Mouse (Mus musculus): Measurements from ENCODE around the gene Polr2a. TPM values are rescaled to one million over a fixed set of nuclear protein-coding genes. Genes with fewer than 3 reads are reported as not detected.

Gene Polr2a
- polyA plus RNA-seq, 1 experiment from 2014 or later = 10.9 TPM

GRCm38 (mm10) chr11:69763551-69763950 is 5.1 kb upstream of the Polr2a start:
- Histone ChIP-seq H3K4me3 (no peak overlapping the region), H3K9me3 (replicated peaks) (no peaks in the 10 kb centered on the region), H3K36me3 (no peaks in the 10 kb centered on the region), H3K4me2 (no peak overlapping the region), H3K27ac (no peak overlapping the region), H3K27me3 (no peaks in the 10 kb centered on the region), H3K4me1 (replicated peaks) (peaks cover 39% of the 10 kb centered on the region), H3K9ac (no peak overlapping the region)
- WGBS = 64% methylated on average over 7 of the region's 7 CpGs
- ATAC-seq (replicated peaks; ENCODE audit: insufficient number of reproducible peaks, insufficient read depth, low FRiP score, low read depth) = no peak

DNA sequence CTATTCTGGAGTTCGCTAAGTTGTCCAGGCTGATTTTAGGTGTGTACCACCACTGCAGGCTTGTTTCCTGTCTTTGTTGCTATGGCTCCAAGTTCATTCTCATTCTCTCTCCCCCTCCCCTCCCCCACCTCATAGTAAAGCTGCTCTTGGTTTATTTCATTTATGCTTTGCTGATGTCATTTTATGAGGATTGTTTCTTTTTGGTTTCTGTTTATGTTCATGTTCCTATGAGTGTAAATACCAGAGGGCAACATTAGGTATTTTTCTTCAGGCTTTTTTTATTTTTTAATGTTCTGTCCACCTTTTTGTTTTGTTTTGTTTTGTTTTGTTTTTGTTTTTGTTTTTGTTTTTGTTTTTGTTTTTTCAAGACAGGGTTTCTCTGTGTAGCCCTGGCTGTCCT is 3.4 kb upstream of the Polr2a start, which contains the start of gene Slc35g3:
Slc35g3 (minus strand) TSS at position 101 of the 400 bp plus-strand sequence.
- H3K9me3 ChIP-seq (replicated peaks) = no peaks in the 10 kb centered on the region
- no peak within 1 kb of the TSS for H3K27ac ChIP-seq
- peaks cover 31% of the 10 kb centered on the region for H3K4me1 ChIP-seq (replicated peaks)
- H3K4me3 ChIP-seq = no peak within 1 kb of the TSS
- H3K36me3 ChIP-seq = no peaks in the 10 kb centered on the region
- H3K4me2 ChIP-seq = no peak within 1 kb of the TSS
- WGBS = 53% methylated on average over 1 of the region's 1 CpGs
- ATAC-seq (replicated peaks; ENCODE audit: insufficient number of reproducible peaks, insufficient read depth, low FRiP score, low read depth) = no peak
- H3K27me3 ChIP-seq = no peaks in the 10 kb centered on the region
- no peak within 1 kb of the TSS for H3K9ac ChIP-seq

GRCm38 (mm10) chr11:69760901-69761200 is 2.4 kb upstream of the Polr2a start:
- H3K4me3 ChIP-seq = no peak overlapping the region
- no peak overlapping the region for H3K27ac ChIP-seq
- no peak overlapping the region for H3K4me2 ChIP-seq
- no peak for ATAC-seq (replicated peaks; ENCODE audit: insufficient number of reproducible peaks, insufficient read depth, low FRiP score, low read depth)
- H3K36me3 ChIP-seq = no peaks in the 10 kb centered on the region
- peaks cover 34% of the 10 kb centered on the region for H3K4me1 ChIP-seq (replicated peaks)
- H3K9me3 ChIP-seq (replicated peaks) = no peaks in the 10 kb centered on the region
- H3K27me3 ChIP-seq = no peaks in the 10 kb centered on the region
- WGBS = 94% methylated on average over 7 of the region's 7 CpGs
- no peak overlapping the region for H3K9ac ChIP-seq

DNA sequence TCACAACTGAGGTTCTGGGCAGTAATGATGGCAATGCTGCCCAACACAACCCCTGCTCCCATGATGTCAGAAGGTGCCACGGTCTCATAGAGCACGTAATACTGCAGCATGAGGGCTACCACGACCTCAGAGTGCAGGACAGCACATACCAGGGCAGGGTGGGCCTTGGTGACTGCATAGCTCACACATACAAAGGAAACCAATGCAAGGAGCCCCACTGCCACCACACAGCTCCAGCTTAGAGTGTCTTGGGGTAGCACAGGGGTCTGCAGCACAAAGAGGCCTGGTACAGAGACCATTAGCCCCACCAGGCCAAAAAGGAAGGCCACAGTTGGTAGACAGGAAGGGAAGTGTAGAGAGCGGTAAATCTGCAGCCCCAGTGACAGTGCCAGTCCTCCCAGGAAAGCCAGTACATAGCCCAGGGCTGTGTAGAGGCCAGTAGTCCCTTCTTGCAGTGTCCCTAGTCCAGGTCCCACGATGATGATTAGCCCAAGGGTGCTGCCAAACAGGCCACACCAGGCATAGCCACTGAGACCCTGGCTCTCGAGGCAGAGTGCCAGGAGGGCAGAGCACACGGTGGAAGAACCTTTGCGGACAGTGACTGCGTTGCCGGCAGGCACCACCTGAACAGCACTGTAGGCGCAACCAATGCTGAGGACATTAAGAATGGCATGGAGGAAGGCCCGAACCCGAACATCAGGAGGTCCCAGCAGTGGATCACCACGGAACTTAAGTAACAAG is 1.9 kb upstream of the Polr2a start:
- H3K36me3 ChIP-seq = no peaks in the 10 kb centered on the region
- ATAC-seq (replicated peaks; ENCODE audit: insufficient number of reproducible peaks, insufficient read depth, low FRiP score, low read depth) = no peak
- 0 out of 2 replicates have a peak overlapping the region, but pooled peaks have one; percentile 5 for H3K9ac ChIP-seq
- 82% methylated on average over 14 of the region's 14 CpGs for WGBS
- H3K27me3 ChIP-seq = no peaks in the 10 kb centered on the region
- peak overlapping the region; percentile 77 for H3K4me2 ChIP-seq
- peaks cover 36% of the 10 kb centered on the region for H3K4me1 ChIP-seq (replicated peaks)
- H3K27ac ChIP-seq = peak overlapping the region; percentile 96
- H3K4me3 ChIP-seq = peak overlapping the region; percentile 58; the same call in 1 of the 2 replicates
- no peaks in the 10 kb centered on the region for H3K9me3 ChIP-seq (replicated peaks)

GRCm38 (mm10) chr11:69758971-69759721 is 709 bp upstream of the Polr2a start:
- H3K27ac ChIP-seq = peak overlapping the region; percentile 96
- H3K27me3 ChIP-seq = no peaks in the 10 kb centered on the region
- H3K9ac ChIP-seq = peak overlapping the region; percentile 59
- ATAC-seq (replicated peaks; ENCODE audit: insufficient number of reproducible peaks, insufficient read depth, low FRiP score, low read depth) = peak; percentile 87
- peak overlapping the region; percentile 77 for H3K4me2 ChIP-seq
- H3K36me3 ChIP-seq = no peaks in the 10 kb centered on the region
- under 1% methylated on average over 37 of the region's 37 CpGs for WGBS
- peak overlapping the region; percentile 58 for H3K4me3 ChIP-seq
- no peaks in the 10 kb centered on the region for H3K9me3 ChIP-seq (replicated peaks)
- H3K4me1 ChIP-seq (replicated peaks) = peaks cover 41% of the 10 kb centered on the region

DNA sequence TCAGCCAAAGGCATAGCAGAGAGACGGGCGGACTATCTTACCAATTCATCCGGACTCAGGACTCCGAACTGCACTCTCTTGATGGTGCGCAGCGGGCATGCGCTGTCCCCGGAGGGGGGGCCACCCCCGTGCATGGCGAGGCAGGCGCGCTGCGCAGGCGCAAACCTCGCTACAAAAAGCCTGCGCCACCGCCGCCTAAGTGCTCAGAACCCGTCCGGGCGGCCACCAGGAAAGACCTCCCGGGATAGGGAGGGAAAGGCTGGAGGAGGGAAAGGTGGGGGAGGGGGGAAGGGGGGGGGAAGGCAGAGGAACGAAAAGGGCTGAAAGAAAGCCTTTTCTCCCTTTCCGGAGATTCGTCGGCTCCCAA is 364 bp downstream of the Polr2a start:
- peak overlapping the region; percentile 64 for H3K4me2 ChIP-seq
- H3K27ac ChIP-seq = peak overlapping the region; percentile 96
- H3K4me3 ChIP-seq = peak overlapping the region; percentile 58
- H3K36me3 ChIP-seq = no peaks in the 10 kb centered on the region
- H3K9ac ChIP-seq = peak overlapping the region; percentile 64
- WGBS = under 1% methylated on average over 26 of the region's 26 CpGs
- ATAC-seq (replicated peaks; ENCODE audit: insufficient number of reproducible peaks, insufficient read depth, low FRiP score, low read depth) = peak; percentile 87
- peaks cover 43% of the 10 kb centered on the region for H3K4me1 ChIP-seq (replicated peaks)
- no peaks in the 10 kb centered on the region for H3K9me3 ChIP-seq (replicated peaks)
- H3K27me3 ChIP-seq = no peaks in the 10 kb centered on the region

GRCm38 (mm10) chr11:69757303-69758089 is 941 bp downstream of the Polr2a start:
- Histone ChIP-seq H3K27me3 (no peaks in the 10 kb centered on the region), H3K27ac (peak overlapping the region; percentile 96), H3K9ac (peak overlapping the region; percentile 64), H3K36me3 (no peaks in the 10 kb centered on the region), H3K4me2 (peak overlapping the region; percentile 64), H3K4me1 (replicated peaks) (peaks cover 43% of the 10 kb centered on the region), H3K4me3 (peak overlapping the region; percentile 58), H3K9me3 (replicated peaks) (no peaks in the 10 kb centered on the region)
- 37% methylated on average over 9 of the region's 9 CpGs for WGBS
- no peak for ATAC-seq (replicated peaks; ENCODE audit: insufficient number of reproducible peaks, insufficient read depth, low FRiP score, low read depth)

- peaks cover 42% of the 10 kb centered on the region for H3K4me1 ChIP-seq (replicated peaks)
- no peaks in the 10 kb centered on the region for H3K36me3 ChIP-seq
- no peaks in the 10 kb centered on the region for H3K9me3 ChIP-seq (replicated peaks)
- no peak overlapping the region for H3K4me3 ChIP-seq
- H3K4me2 ChIP-seq = 0 out of 2 replicates have a peak overlapping the region, but pooled peaks have one; percentile 11
- H3K27ac ChIP-seq = no peak overlapping the region
- no peak overlapping the region for H3K9ac ChIP-seq
- no peaks in the 10 kb centered on the region for H3K27me3 ChIP-seq
- ATAC-seq (replicated peaks; ENCODE audit: insufficient number of reproducible peaks, insufficient read depth, low FRiP score, low read depth) = no peak
- WGBS = 54% methylated on average over 3 of the region's 3 CpGs
Measured at GRCm38 (mm10) chr11:69754701-69755100, 3.7 kb downstream of the Polr2a start.

DNA sequence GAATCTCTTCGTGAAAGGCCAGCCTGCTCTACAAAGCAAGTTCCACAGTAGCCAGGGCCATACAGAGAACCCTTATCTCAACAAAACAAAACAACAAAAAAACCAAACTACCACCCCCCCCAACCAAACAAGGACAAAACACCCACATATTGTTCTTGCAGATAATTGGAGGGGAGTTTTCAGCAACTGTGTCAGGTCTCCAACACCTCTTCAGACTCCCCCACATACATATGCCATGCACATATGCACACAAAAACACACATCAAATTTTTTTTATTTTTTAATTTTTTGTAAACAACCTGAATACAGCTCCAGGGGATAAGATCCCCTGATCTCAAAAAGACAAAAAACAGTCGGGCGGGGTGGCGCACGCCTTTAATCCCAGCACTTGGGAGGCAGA is 4.2 kb downstream of the Polr2a start:
- 80% methylated on average over 5 of the region's 5 CpGs for WGBS
- H3K4me2 ChIP-seq = no peak overlapping the region

GRCm38 (mm10) chr11:69752686-69753085 is 5.8 kb downstream of the Polr2a start:
- Histone ChIP-seq H3K4me3 (no peak overlapping the region), H3K36me3 (no peaks in the 10 kb centered on the region; the same call in 1 of the 2 replicates), H3K9ac (no peak overlapping the region), H3K4me1 (replicated peaks) (peaks cover 39% of the 10 kb centered on the region), H3K27me3 (no peaks in the 10 kb centered on the region), H3K27ac (no peak overlapping the region), H3K9me3 (replicated peaks) (no peaks in the 10 kb centered on the region), H3K4me2 (no peak overlapping the region)
- ATAC-seq (replicated peaks; ENCODE audit: insufficient number of reproducible peaks, insufficient read depth, low FRiP score, low read depth) = no peak

More for the DNA sequence above, 4.2 kb downstream of the Polr2a start:
- Histone ChIP-seq H3K4me1 (replicated peaks) (peaks cover 39% of the 10 kb centered on the region), H3K36me3 (no peaks in the 10 kb centered on the region), H3K9me3 (replicated peaks) (no peaks in the 10 kb centered on the region), H3K27ac (no peak overlapping the region), H3K4me3 (no peak overlapping the region), H3K27me3 (no peaks in the 10 kb centered on the region), H3K9ac (no peak overlapping the region)
- ATAC-seq (replicated peaks; ENCODE audit: insufficient number of reproducible peaks, insufficient read depth, low FRiP score, low read depth) = no peak

DNA sequence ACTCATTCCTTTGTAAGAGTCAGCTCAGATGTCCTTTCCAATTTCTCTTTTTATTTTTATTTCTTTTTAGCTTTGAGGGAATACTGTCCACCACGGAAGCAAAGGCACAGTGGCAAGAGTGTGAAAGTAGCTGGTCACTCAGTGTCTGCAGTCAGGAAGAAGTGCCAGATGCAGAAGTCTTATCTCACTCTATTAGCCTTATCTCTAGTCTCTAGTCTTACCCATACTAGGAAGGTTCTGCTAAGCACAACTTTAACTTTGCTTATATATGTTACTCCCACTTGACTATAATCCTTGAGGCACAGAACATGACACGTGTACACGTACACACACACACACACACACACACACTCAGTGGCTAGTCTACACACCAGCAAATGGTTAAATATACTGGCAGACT is 6.8 kb downstream of the Polr2a start:
- Histone ChIP-seq H3K36me3 (peaks cover 7% of the 10 kb centered on the region), H3K4me2 (no peak overlapping the region), H3K9ac (no peak overlapping the region), H3K4me1 (replicated peaks) (peaks cover 31% of the 10 kb centered on the region), H3K27me3 (no peaks in the 10 kb centered on the region), H3K27ac (no peak overlapping the region), H3K9me3 (replicated peaks) (no peaks in the 10 kb centered on the region), H3K4me3 (no peak overlapping the region)
- ATAC-seq (replicated peaks; ENCODE audit: insufficient number of reproducible peaks, insufficient read depth, low FRiP score, low read depth) = no peak
- WGBS = 26% methylated on average over 3 of the region's 3 CpGs

All from heart, embryonic 15.5 days (tissue).